Mouse (Mus musculus): Measurements from ENCODE around the gene Evc2.

Evc2 gene

GRCm38 (mm10) chr5:37365751-37366150, 27.5 kb downstream of the Evc2 start:
- peak; percentile 71 for DNase-seq (ENCODE audit: low read depth)

- DNase-seq (ENCODE audit: low read depth), result no peak
These were observed 30.5 kb downstream of the Evc2 start for GRCm38 (mm10) chr5:37368796-37369195.

- DNase-seq (ENCODE audit: low read depth), result no peak
These were observed 39.1 kb downstream of the Evc2 start for GRCm38 (mm10) chr5:37377376-37377775.

GRCm38 (mm10) chr5:37380641-37381040, 42.3 kb downstream of the Evc2 start:
- DNase-seq (ENCODE audit: low read depth), result peak; percentile 56

- no peak for DNase-seq (ENCODE audit: low read depth)
These were observed 45.3 kb downstream of the Evc2 start for GRCm38 (mm10) chr5:37383570-37383969.

- DNase-seq (ENCODE audit: low read depth), result no peak
These were observed 50.3 kb downstream of the Evc2 start for GRCm38 (mm10) chr5:37388646-37389045.

GRCm38 (mm10) chr5:37389808-37390495, 51.7 kb downstream of the Evc2 start:
- no peak for DNase-seq (ENCODE audit: low read depth)

GRCm38 (mm10) chr5:37390923-37391322, 52.6 kb downstream of the Evc2 start:
- no peak for DNase-seq (ENCODE audit: low read depth)

GRCm38 (mm10) chr5:37391901-37392300, 53.6 kb downstream of the Evc2 start:
- no peak for DNase-seq (ENCODE audit: low read depth)

GRCm38 (mm10) chr5:37395172-37396030, 57.1 kb downstream of the Evc2 start:
- no peak for DNase-seq (ENCODE audit: low read depth)

- no peak for DNase-seq (ENCODE audit: low read depth)
These were observed 80.7 kb downstream of the Evc2 start for GRCm38 (mm10) chr5:37419028-37419427.

- DNase-seq (ENCODE audit: low read depth), result no peak
These were observed 88.9 kb downstream of the Evc2 start for GRCm38 (mm10) chr5:37427210-37427609.

- DNase-seq (ENCODE audit: low read depth), result no peak
These were observed 97.1 kb downstream of the Evc2 start for GRCm38 (mm10) chr5:37435417-37435816.

- no peak for DNase-seq (ENCODE audit: low read depth)
These were observed 104.5 kb downstream of the Evc2 start for GRCm38 (mm10) chr5:37442767-37443166.

GRCm38 (mm10) chr5:37447546-37447945, 109.2 kb downstream of the Evc2 start:
- DNase-seq (ENCODE audit: low read depth), result no peak

- DNase-seq (ENCODE audit: low read depth), result no peak
These were observed 118.3 kb downstream of the Evc2 start for GRCm38 (mm10) chr5:37456590-37456989.

- DNase-seq (ENCODE audit: low read depth), result no peak
These were observed 118.9 kb downstream of the Evc2 start for GRCm38 (mm10) chr5:37457191-37457590.

GRCm38 (mm10) chr5:37457831-37458230, 119.5 kb downstream of the Evc2 start:
- no peak for DNase-seq (ENCODE audit: low read depth)

- DNase-seq (ENCODE audit: low read depth), result no peak
These were observed 119.9 kb downstream of the Evc2 start for GRCm38 (mm10) chr5:37458236-37458635.

- no peak for DNase-seq (ENCODE audit: low read depth)
These were observed 127.2 kb downstream of the Evc2 start for GRCm38 (mm10) chr5:37465461-37465860.

- peak; percentile 32 for DNase-seq (ENCODE audit: low read depth)
These were observed 129.3 kb downstream of the Evc2 start for GRCm38 (mm10) chr5:37467646-37468045.

- DNase-seq (ENCODE audit: low read depth), result no peak
These were observed 130.7 kb downstream of the Evc2 start for GRCm38 (mm10) chr5:37469031-37469430.

- no peak for DNase-seq (ENCODE audit: low read depth)
These were observed 133.3 kb downstream of the Evc2 start for GRCm38 (mm10) chr5:37471584-37471983.
